Mouse (Mus musculus): ENCODE data around the gene Fpr2.

GRCm38 (mm10) chr17:17882672-17883071, 5.0 kb upstream of the Fpr2 start:
- TF ChIP-seq CTCF (IDR thresholded peaks at IDR 0.05; ENCODE audit: low read depth, low read length) (no peak), POLR2A (IDR thresholded peaks at IDR 0.05; ENCODE audit: extremely low read depth, insufficient read depth, low read length) (no peak)
